Mouse (Mus musculus) gastrocnemius, adult 8-10 months (tissue): Measurements from ENCODE around the gene Ice1. TPM values are rescaled to one million over a fixed set of nuclear protein-coding genes. Genes with fewer than 3 reads are reported as not detected.

Source experiments
- DNase-seq, 2 experiments: peaks; one replicate each; pipeline ENCODE4 v3.0.0; 2022; ENCODE audit warnings: low spot score in 2 of 2
- total RNA-seq, 4 experiments: library from RNA; stranded (reverse); gene quantifications; 2 replicates each; pipeline ENCODE4 v1.2.4; 2022

The Ice1 gene
- 10 to 100 TPM; 12.2 to 17.2 (median 13.9) TPM for total RNA-seq

- DNase-seq: no peak
Measured at GRCm38 (mm10) chr13:70637282-70637661, at the start of gene Ice1. Gene Ice1 (minus strand): TSS chr13:70637634.

GRCm38 (mm10) chr13:70685825-70686224, 48.4 kb upstream of the Ice1 start:
- DNase-seq: no peak

- peak in 1 of 2 experiments; percentile 3 for DNase-seq
Measured at GRCm38 (mm10) chr13:70684976-70685609, 47.7 kb upstream of the Ice1 start.

GRCm38 (mm10) chr13:70681411-70682183, 44.2 kb upstream of the Ice1 start:
- DNase-seq: no peak

GRCm38 (mm10) chr13:70680316-70680715, 42.9 kb upstream of the Ice1 start:
- DNase-seq: no peak

GRCm38 (mm10) chr13:70677689-70678088, 40.3 kb upstream of the Ice1 start:
- no peak for DNase-seq

GRCm38 (mm10) chr13:70676243-70677183, 39.1 kb upstream of the Ice1 start:
- no peak for DNase-seq

- no peak for DNase-seq
Measured at GRCm38 (mm10) chr13:70674998-70675397, 37.6 kb upstream of the Ice1 start.

- no peak for DNase-seq
Measured at GRCm38 (mm10) chr13:70670080-70670479, 32.6 kb upstream of the Ice1 start.

GRCm38 (mm10) chr13:70659715-70660114, 22.3 kb upstream of the Ice1 start:
- no peak for DNase-seq

GRCm38 (mm10) chr13:70656741-70657140, 19.3 kb upstream of the Ice1 start:
- no peak for DNase-seq

GRCm38 (mm10) chr13:70656329-70656728, 18.9 kb upstream of the Ice1 start:
- DNase-seq: no peak

- no peak for DNase-seq
Measured at GRCm38 (mm10) chr13:70655570-70655969, 18.1 kb upstream of the Ice1 start.

- DNase-seq: peak; percentile 6 to 8
Measured at GRCm38 (mm10) chr13:70654091-70654770, 16.8 kb upstream of the Ice1 start.

- no peak for DNase-seq
Measured at GRCm38 (mm10) chr13:70653457-70653856, 16.0 kb upstream of the Ice1 start.

GRCm38 (mm10) chr13:70650011-70650436, 12.6 kb upstream of the Ice1 start:
- DNase-seq: no peak

GRCm38 (mm10) chr13:70645968-70646505, 8.6 kb upstream of the Ice1 start:
- no peak for DNase-seq

- no peak for DNase-seq
Measured at GRCm38 (mm10) chr13:70644083-70644462, 6.6 kb upstream of the Ice1 start.

- DNase-seq: no peak
Measured at GRCm38 (mm10) chr13:70643408-70644082, 6.1 kb upstream of the Ice1 start.

- no peak for DNase-seq
Measured at GRCm38 (mm10) chr13:70641941-70642340, 4.5 kb upstream of the Ice1 start.
